Mouse (Mus musculus) neural tube, embryonic 14.5 days (tissue): ENCODE data around the gene Lipi. TPM values are rescaled to one million over a fixed set of nuclear protein-coding genes. Genes with fewer than 3 reads are reported as not detected.

Experiments
- ATAC-seq: fragments of 200-750 bp; cut with Nextera tagmentation; 2 replicates; pipeline ENCODE4 v1.8.0; 2017; ENCODE audit warnings: low read depth, mild to moderate bottlenecking, moderate TSS enrichment, moderate library complexity
- H3K27ac ChIP-seq: fragments of 300-500 bp; sonication (generic); 2 replicates; pipeline ENCODE4 v1.5.1; 2014; ENCODE audit warnings: low read depth, mild to moderate bottlenecking, control low read depth, low read length, moderate library complexity, mixed read lengths
- H3K27me3 ChIP-seq: fragments of 300-500 bp; sonication (generic); 2 replicates; pipeline ENCODE4 v1.6.1; 2014; ENCODE audit warnings: low read length; ENCODE audit not compliant: control insufficient read depth, insufficient read depth
- H3K36me3 ChIP-seq: fragments of 300-500 bp; sonication (generic); 2 replicates; pipeline ENCODE4 v1.6.1; 2014; ENCODE audit warnings: low read length, mixed read lengths; ENCODE audit not compliant: control insufficient read depth, insufficient read depth
- H3K4me1 ChIP-seq: fragments of 300-500 bp; sonication (generic); 2 replicates; pipeline ENCODE4 v1.6.1; 2014; ENCODE audit warnings: low read length; ENCODE audit not compliant: control insufficient read depth, insufficient read depth
- H3K4me2 ChIP-seq: fragments of 300-500 bp; sonication (generic); 2 replicates; pipeline ENCODE4 v1.6.1; 2014; ENCODE audit warnings: mild to moderate bottlenecking, low read depth, low read length, control low read depth
- H3K4me3 ChIP-seq: fragments of 300-500 bp; sonication (generic); 2 replicates; pipeline ENCODE4 v1.5.1; 2014; ENCODE audit warnings: low read depth, low read length, control low read depth, mixed read lengths
- H3K9ac ChIP-seq: fragments of 300-500 bp; sonication (generic); replicated peaks from 2 replicates; pipeline ENCODE4 v1.6.1; 2014; ENCODE audit warnings: low read depth, mild to moderate bottlenecking, control low read depth, low read length, mixed read lengths
- H3K9me3 ChIP-seq: fragments of 300-500 bp; sonication (generic); 2 replicates; pipeline ENCODE4 v1.6.1; 2016; ENCODE audit warnings: low read length; ENCODE audit not compliant: control insufficient read depth
- WGBS: fragments of 180-500 bp; shearing (Covaris S2); extraction: QIAGEN DNeasy Blood & Tissue Kit; methylation state at CpG from one replicate; pipeline ENCODE4 v1.1.7; 2014; 5-methylcytosine and 5-hydroxymethylcytosine counted together
- polyA plus RNA-seq: library from polyadenylated mRNA; unstranded; fragments of >200 nt; fragmentation: Nextera tagmentation; extraction: Ambion mirVana; gene quantifications from 2 replicates; pipeline ENCODE4 v1.2.1, GENCODE M21; 2014

The Lipi gene
- polyA plus RNA-seq: not detected in 2 replicates

DNA sequence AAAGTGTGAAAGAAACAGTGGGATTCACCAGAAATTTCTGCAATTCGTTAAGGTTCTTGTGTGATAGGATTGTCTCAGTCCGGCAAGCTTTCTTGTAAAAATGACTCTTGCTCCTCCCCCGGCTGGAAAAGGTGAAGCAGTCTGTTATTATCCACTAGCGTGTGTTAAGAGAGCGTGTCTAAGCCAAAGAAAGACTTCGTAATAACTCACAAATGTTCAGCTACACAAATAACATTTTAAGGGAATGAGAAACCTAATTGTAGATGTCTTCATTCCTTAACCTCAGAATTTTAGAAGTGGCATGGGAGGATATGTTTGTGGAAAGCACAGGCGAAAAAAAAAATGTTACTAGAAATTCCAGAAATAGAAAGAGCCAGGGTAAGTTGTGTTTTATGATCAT, at the start of gene Lipi:
Gene Lipi, minus strand, starts transcription at position 101 of the 400 bp plus-strand sequence.
- no peak for ATAC-seq
- H3K27ac ChIP-seq: no peak within 1 kb of the TSS
- 86% methylated on average over 7 of the region's 7 CpGs for WGBS
- no peak within 1 kb of the TSS for H3K9ac ChIP-seq
- H3K36me3 ChIP-seq: no peaks in the 10 kb centered on the region
- no peak within 1 kb of the TSS for H3K4me2 ChIP-seq
- H3K4me3 ChIP-seq: no peak within 1 kb of the TSS
- no peaks in the 10 kb centered on the region for H3K9me3 ChIP-seq
- no peaks in the 10 kb centered on the region for H3K27me3 ChIP-seq
- no peaks in the 10 kb centered on the region for H3K4me1 ChIP-seq

- Histone ChIP-seq H3K4me2 (no peak overlapping the region), H3K27me3 (no peaks in the 10 kb centered on the region), H3K27ac (no peak overlapping the region), H3K4me1 (no peaks in the 10 kb centered on the region), H3K9me3 (no peaks in the 10 kb centered on the region), H3K9ac (no peak overlapping the region), H3K36me3 (no peaks in the 10 kb centered on the region), H3K4me3 (no peak overlapping the region)
- 86% methylated on average over 2 of the region's 2 CpGs for WGBS
- ATAC-seq: no peak
These were observed 42.0 kb upstream of the Lipi start for GRCm38 (mm10) chr16:75627862-75628261.

GRCm38 (mm10) chr16:75617651-75618349, 31.9 kb upstream of the Lipi start:
- H3K9ac ChIP-seq: no peak overlapping the region
- WGBS: 78% methylated on average over 2 of the region's 2 CpGs
- H3K4me3 ChIP-seq: no peak overlapping the region

DNA sequence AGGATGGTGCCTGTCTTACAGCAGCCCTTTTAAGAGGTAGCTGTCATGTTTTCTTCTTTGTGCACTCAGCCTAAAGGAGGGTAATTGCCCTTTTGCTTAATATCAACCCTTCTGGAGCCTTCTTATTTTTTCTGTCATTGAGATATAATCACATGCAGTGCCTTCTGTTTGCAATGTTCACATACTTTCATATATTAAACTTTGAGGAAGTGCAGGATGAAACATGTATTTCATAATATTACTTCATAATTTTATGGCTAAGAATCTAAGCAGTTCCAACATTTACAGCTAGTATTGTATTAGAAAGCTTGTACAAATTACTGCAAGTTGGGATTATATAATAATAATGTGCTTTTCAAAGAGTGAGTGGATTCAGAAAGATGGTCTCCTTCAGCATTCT, 26.7 kb upstream of the Lipi start:
- Histone ChIP-seq H3K27ac (no peak overlapping the region), H3K9me3 (no peaks in the 10 kb centered on the region), H3K36me3 (no peaks in the 10 kb centered on the region), H3K9ac (no peak overlapping the region), H3K27me3 (no peaks in the 10 kb centered on the region), H3K4me2 (no peak overlapping the region), H3K4me1 (no peaks in the 10 kb centered on the region), H3K4me3 (no peak overlapping the region)
- no peak for ATAC-seq

More at GRCm38 (mm10) chr16:75617651-75618349, 31.9 kb upstream of the Lipi start:
- Histone ChIP-seq H3K4me1 (no peaks in the 10 kb centered on the region), H3K27me3 (no peaks in the 10 kb centered on the region), H3K4me2 (no peak overlapping the region), H3K27ac (no peak overlapping the region), H3K9me3 (no peaks in the 10 kb centered on the region), H3K36me3 (no peaks in the 10 kb centered on the region)
- ATAC-seq: peak; percentile 65; the same call in 1 of the 2 replicates

- Histone ChIP-seq H3K4me2 (no peak overlapping the region), H3K9me3 (no peaks in the 10 kb centered on the region), H3K27me3 (no peaks in the 10 kb centered on the region), H3K27ac (no peak overlapping the region), H3K9ac (no peak overlapping the region), H3K4me3 (no peak overlapping the region), H3K4me1 (no peaks in the 10 kb centered on the region), H3K36me3 (no peaks in the 10 kb centered on the region)
- WGBS: 61% methylated on average over 1 of the region's 1 CpGs
- no peak for ATAC-seq
These were observed 20.6 kb upstream of the Lipi start for GRCm38 (mm10) chr16:75606415-75606814.

DNA sequence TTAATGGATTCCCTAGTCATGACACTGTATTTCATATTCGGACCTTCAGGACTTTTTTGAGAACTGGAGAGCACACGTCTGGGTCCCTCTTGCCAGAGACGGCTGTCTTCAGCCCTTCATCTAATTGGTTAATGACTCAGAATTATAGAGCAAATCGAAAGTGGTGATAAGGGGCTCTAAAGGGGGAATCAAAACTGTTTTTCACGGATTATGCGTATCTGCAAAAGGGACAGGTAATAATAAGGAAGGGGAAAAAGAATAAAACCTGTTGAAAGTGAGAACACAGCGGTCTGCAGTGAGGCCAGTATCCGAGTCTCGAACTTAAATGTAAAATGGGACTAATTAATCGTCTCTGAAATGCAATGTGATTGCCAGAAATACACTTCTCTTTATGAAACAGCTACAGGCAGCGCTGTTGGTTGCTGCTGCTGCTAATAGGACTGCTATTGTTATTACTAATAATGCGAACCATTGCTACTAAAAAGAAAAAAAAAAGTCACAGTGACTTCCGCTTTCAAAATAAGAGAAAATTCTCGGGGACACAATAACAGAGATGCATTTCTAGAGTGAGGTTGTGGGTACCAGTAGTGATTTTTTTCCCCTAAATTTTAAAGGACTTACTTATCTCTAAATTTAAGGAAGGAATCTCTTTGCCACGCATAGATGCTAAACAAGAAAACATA, 7.8 kb upstream of the Lipi start:
- WGBS: 9% methylated on average over 15 of the region's 15 CpGs
- no peak overlapping the region; the same call in 1 of the 2 replicates for H3K9ac ChIP-seq
- no peaks in the 10 kb centered on the region for H3K27me3 ChIP-seq
- no peaks in the 10 kb centered on the region for H3K9me3 ChIP-seq
- H3K4me3 ChIP-seq: peak overlapping the region; percentile 71
- ATAC-seq: no peak; the same call in 1 of the 2 replicates
- peak overlapping the region; percentile 73 for H3K4me2 ChIP-seq
- peaks cover 3% of the 10 kb centered on the region; the same call in 1 of the 2 replicates for H3K4me1 ChIP-seq
- H3K27ac ChIP-seq: no peak overlapping the region
- no peaks in the 10 kb centered on the region for H3K36me3 ChIP-seq

- Histone ChIP-seq H3K4me1 (peaks cover 3% of the 10 kb centered on the region; the same call in 1 of the 2 replicates), H3K9ac (peak within 1 kb of the TSS; percentile 58), H3K36me3 (no peaks in the 10 kb centered on the region), H3K4me2 (peak within 1 kb of the TSS; percentile 73), H3K27me3 (no peaks in the 10 kb centered on the region), H3K27ac (peak within 1 kb of the TSS; percentile 61), H3K9me3 (no peaks in the 10 kb centered on the region), H3K4me3 (peak within 1 kb of the TSS; percentile 71)
- under 1% methylated on average over 45 of the region's 55 CpGs for WGBS
- peak; percentile 96 for ATAC-seq
These were observed 7.0 kb upstream of the Lipi start, which contains the start of gene Rbm11 for GRCm38 (mm10) chr16:75592671-75593500. Rbm11 (plus strand) TSS chr16:75592844.

DNA sequence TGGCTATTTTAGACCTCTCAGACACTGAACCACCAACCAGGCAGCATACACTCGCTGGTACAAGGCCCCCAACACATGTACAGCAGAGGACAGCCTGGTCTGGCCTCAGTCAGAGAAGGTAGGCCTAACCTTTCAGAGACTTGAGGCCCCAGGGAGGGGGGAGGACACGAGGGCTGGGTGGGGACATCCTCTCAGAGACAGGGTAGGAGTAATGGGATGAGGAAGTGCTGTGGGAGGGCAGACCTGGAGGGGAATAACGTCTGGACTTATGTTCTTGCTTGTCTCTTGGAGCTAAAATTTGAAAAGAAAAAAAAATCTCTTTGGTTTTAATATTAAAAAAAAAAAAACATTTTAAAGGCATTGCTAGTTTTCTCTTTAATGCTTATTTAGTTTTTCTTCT, 605 bp upstream of the Lipi start:
- Histone ChIP-seq H3K27ac (no peak overlapping the region), H3K36me3 (no peaks in the 10 kb centered on the region), H3K9ac (no peak overlapping the region), H3K27me3 (no peaks in the 10 kb centered on the region), H3K4me3 (no peak overlapping the region), H3K4me2 (no peak overlapping the region), H3K9me3 (no peaks in the 10 kb centered on the region), H3K4me1 (no peaks in the 10 kb centered on the region)
- ATAC-seq: no peak
- WGBS: 50% methylated on average over 3 of the region's 3 CpGs
